Mouse (Mus musculus) mouse embryonic stem cell (cell line): ENCODE data around the gene Ackr2.

Experiments
- in situ Hi-C, 2 experiments: fragments of 300-500 bp; cut with MboI; formaldehyde crosslinking; loops; 1 replicate in 1 of 2; 3 replicates in 1 of 2; pipeline ENCODE4 v1.14.3; 2019 to 2020; ENCODE audit warnings: low sequenced_read_pairs in 2 of 2, low pct_unique_long_range_greater_than_20kb in 1 of 2, mixed read lengths in 1 of 2; ENCODE audit not compliant: unreplicated experiment in 1 of 2

Gene Ackr2

DNA sequence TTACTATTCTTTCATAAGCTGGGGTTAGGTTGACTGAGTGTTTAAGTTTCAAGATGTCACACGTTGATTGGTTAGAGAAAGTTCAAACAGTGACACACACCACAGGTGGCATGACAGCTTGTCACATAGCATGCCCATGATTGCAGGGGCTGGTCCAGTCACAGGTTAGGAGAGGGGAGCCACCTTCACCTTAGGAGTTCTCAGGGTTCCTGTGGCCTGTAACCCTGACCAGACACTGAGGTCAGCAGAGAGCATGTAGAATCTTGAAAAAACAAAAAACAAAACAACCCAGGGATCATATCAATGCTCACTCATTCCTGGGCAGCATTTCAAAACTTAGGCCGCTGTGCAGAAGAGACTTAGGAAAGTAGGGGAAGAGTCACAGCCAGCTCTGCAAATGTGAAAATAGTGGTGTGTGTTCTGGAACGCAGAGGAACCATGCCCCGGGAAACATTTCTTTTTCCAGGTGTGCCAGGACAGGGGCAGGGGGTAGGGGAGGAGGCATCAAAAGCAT lies 8.2 kb upstream of the Ackr2 start:
- in situ Hi-C loops: no loop called here

DNA sequence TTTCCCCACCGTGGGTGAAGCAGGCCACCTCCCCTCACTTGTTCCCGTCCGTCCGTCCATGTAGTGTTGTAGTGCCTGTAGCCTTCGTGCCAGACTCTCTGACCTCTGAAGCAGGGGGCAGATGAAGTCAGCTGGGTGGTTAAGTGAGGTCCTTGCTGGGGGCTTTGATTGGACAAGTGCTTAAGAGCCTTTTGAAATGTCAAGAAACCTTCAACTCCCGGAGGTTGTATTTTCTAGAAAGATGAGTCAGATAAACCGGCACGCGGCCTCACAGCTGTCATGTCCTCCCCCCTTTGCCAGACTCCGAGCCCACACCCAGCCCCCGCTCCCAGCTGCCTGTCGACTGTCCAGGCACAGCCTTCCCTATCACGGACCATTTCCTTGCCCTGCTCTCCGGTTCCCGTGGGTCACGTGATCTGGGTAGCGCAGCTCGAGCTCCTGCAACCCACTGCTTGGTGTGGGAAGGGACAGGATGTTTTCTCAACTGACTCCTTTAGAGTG lies 7.7 kb upstream of the Ackr2 start:
- in situ Hi-C loops: no loop called here

DNA sequence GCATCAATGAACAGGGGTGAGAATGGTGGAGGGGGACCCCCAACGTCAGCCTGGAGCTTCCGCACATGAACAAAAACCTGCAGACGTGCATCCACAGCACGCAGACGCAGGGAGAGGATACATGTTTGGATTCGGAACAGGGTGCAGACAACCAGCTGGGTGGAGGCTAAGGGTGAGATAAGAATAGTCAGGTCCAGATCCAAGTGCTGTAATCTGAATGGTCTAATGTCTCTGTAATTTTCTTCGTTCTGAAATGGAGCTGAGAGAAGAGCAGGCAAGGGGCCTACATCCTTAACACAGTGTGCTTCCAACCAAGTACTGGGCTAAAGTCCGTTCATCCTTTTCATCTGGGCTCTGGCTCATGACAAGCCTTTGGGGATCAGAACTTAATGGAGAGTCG lies 6.9 kb upstream of the Ackr2 start:
- in situ Hi-C loops: no loop called here

GRCm38 (mm10) chr9:121892057-121892687 lies 6.0 kb upstream of the Ackr2 start:
- in situ Hi-C loops: no loop called here

- in situ Hi-C loops: no loop called here
Observed at GRCm38 (mm10) chr9:121894447-121894846, 3.7 kb upstream of the Ackr2 start.

DNA sequence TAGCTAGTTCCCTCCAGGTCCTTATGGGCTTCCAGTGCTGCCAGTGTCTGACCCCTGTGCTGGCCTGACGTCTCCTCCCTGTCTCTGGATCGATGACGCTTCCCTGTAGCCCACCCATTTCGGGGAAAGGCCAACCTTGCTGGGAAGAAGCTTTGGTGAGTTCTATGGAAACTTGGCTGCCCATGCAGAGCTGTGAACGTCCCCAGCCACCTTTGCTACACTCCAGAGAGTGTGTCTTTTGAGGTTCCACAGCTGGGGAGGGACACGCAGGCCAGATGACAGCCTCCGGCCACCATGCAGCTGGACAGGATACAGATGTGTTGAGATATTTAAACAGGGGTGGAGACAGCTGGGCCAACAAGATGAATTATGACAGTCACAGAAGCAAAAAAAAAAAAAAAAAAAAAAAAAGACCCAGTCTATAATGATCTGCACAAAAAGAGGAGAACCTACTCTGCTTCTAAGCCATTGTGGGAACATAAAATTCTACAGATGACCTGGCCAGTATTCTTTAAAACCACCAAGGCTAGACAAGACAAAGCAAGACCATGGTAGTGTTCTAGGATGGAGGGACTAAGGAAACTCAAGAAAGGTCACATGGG lies 2.7 kb upstream of the Ackr2 start:
- in situ Hi-C loops: no loop called here

DNA sequence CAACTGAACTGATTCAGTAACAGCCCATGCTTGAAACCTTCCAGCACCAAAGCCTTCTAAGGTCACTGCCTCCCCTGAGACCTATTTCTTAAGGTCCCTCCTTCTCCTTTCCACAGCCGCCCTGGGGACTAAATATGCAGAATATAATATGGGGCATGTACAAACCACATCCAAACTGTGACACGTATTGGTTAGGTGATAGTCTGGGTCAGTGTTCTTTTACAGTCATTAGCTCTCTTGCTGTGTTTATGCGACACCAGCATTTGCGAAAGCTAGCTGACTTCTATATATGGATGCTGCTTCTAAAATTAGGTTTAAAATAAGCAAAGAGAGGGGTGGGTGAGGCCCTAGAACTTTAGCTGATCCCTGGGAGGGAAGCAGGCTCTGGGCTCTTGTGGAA lies 1.3 kb upstream of the Ackr2 start:
- in situ Hi-C loops: no loop called here

DNA sequence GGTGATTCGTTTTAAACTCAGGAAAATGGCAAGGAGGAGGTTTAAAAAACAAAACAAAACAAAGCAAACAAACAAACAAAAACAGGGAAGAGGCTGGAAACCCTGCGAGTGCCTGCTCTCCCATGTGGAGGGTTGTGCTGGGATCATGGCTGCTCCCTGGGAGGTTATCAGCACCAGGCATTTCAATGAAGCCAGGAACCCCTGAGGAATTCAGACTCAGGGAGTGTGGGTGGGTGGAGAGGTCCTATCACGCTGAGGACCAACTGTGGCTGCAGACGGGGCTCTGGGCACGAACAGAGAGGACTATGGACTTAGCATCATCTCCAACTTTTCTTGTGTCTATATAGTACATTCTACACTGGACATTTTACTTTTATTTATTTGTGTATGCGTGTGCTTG lies 1.2 kb downstream of the Ackr2 start:
- in situ Hi-C loops: no loop called here

DNA sequence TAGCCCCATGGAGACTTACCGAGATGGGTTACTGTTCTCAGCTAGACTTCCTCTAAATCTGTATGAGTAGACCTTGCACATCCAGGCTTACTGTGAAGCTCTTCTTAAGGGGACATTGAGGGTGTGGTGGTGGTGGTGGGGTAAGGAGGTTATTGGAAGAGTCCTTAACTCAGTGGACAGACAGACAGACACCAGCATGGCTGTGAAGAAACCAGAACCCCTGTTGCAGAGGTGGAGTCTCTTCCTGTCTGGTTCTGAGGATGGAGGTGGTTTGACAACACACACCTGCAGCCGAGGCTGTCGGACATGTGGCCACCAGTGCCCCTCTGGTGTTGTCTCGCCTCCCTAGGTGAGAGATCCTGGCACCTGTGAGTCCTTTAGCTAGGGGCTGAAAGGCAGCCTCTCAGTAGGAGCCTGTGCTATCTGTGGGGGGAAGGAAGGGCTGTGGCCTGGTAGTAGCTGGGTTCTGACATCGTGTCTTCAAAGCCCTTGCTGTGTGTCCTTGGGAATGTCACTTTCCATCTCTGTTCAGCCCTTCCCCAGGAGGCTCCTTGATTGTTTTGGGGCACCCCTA lies 2.2 kb downstream of the Ackr2 start:
- in situ Hi-C loops: no loop called here

DNA sequence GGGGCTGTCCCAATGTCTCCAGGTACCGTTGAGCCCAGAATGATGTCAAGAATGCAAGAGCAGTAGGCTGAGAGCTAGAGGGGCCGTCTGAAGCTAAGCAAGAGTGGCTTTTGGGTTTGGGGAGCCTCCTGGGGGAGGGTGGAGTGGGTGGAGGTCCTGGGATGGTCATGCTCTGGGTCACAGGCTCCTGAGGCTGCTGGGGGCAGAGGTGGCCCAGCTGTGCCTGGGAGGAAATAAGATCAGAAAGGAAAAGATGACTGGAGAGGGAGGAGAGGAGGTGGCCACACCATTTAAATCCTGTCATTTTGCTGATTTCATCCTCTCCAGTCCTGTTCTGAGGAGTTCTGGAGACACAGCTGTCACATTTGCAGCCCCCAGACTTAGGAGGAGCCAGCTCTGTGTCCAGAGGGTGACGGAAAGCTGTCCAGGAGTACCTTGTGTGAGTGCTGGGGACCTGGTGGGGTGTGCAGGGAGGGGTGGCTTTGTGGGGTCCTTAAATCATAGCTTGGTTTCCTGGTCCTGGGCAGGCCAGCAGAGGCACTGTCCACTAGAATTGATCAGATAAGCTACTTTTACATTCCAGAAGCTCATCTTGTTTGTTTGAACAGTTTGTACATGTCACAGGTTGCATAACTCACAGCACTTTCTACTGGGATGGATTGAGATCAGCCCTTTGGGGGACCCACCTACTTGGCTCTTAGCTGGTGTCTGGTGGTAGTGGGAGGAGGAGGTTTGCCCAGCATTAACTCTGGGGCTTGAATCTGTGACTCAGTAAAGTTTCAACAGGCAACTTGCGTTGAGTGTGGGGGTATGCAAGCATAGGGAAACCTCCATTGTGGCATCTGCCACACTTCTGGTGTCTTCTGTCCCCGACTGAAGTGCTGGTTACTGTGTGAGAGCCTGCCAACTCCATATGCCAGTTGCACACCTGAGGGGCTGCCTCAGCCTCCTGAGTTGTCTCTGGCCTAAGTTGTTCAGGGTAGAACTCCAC lies 3.9 kb downstream of the Ackr2 start:
- in situ Hi-C loops: no loop called here

DNA sequence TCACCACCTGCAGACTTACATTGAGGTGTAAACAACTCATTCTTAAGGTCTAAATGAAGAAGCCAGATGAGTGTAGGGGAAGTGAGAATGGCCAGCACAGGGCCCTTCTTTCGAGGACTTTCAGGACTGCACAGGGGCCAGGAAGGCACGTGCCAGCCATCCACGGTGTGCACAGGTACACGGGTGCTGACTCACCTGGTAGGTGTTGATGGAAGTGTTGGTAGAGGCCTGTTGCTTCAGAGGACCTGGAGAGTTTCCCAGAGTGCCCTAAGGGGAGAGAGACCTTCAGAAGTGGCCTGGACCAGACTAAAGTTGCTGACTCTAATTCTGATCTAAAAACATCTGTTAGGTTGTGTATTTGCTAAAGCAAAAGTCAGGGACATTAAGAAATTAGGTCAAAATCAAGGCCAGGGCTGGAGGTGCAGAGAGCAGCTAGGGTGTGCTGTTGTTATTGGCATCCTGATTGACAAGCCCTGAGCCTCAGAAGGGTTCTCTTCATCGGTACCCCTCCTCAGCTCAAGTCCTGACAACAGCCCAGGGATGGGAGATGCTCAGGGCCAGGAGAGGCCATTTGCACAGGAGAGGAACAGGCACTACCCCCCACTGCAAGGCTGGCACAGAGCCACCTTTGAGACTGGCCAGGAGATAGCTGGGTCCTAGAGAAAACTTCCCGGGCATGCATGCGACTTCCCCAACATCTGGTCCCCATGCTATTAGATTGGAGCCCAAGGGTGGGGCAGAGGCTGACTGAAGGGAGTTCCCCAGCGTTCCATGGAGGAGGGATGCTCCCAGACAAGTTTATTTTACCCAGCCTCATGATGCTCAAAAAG lies 5.5 kb downstream of the Ackr2 start:
- in situ Hi-C loops: no loop called here

- in situ Hi-C loops: no loop called here
Observed at GRCm38 (mm10) chr9:121904319-121904718, 6.2 kb downstream of the Ackr2 start.

- in situ Hi-C loops: no loop called here
Observed at GRCm38 (mm10) chr9:121904946-121905345, 6.8 kb downstream of the Ackr2 start.

DNA sequence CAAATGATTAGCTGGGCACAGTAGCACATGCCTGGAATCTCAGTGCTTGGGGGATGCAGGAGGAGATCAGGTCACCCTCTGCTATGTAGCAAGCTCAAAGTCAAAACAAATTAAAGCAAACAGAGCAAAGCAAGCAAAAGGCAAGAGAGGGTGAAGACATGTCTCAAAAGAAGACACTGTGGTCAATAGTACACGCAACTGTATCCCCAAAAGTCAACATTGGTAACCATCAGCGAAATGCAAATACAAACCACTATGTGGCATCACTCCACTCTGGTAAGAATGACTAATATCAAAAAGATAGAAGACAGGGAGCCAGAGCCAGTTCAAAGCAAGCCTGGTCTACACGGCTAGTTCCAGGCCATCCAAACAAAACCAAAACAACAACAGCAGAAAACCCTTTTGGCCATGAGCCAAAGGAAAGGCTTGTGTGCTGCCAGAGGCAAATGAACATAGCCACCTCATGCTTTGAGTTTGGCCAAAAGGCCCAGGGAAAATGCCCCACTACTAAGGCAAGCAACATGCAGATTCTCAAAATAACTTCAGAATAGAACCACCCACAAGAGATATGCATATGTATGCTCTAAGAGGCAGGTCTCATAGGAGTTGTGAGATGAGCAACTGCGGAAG lies 7.5 kb downstream of the Ackr2 start:
- in situ Hi-C loops: no loop called here

DNA sequence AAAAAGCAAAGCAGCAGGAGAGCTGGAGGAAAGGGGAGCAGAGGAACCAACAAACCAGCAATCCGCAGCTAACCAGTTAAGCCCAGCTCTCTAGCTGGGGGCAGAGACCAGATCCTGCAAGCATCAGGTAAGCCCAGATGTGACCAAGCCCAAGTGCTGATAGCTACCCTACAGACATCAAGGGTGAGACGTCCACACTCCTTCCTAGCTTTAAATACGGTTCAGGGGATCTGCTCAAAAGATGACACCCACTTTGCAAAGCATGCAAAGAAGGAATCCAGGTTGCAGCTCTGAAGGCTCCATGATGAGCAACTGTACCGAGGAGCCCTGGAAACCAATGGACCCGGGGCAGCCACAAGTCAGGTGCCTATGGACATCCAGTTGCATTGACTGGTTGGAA lies 8.3 kb downstream of the Ackr2 start:
- in situ Hi-C loops: no loop called here

- in situ Hi-C loops: no loop called here
Observed at GRCm38 (mm10) chr9:121907356-121908070, 9.4 kb downstream of the Ackr2 start.

GRCm38 (mm10) chr9:121908321-121908720 lies 10.2 kb downstream of the Ackr2 start:
- in situ Hi-C loops: no loop called here
